Mouse (Mus musculus) gastrocnemius, postnatal 36 days (tissue): ENCODE data around the gene Nr2e1. TPM values are rescaled to one million over a fixed set of nuclear protein-coding genes. Genes with fewer than 3 reads are reported as not detected.

Source experiments
- DNase-seq, 2 experiments: peaks; one replicate each; pipeline ENCODE4 v3.0.0; 2022
- intact Hi-C: fragments of 180-260 bp; cut with DNase I; formaldehyde crosslinking; loops from one replicate; pipeline ENCODE4 v1.15.1; 2025
- total RNA-seq, 2 experiments: library from RNA; stranded (reverse); gene quantifications; 2 replicates each; pipeline ENCODE4 v1.2.3; 2021

Nr2e1 gene
- total RNA-seq, 2 experiments from 2014 or later = not detected

- DNase-seq = no peak
- intact Hi-C loops = no loop called here
These were observed 10.9 kb downstream of the Nr2e1 start for GRCm38 (mm10) chr10:42572567-42572966.

GRCm38 (mm10) chr10:42562272-42562671 lies 21.2 kb downstream of the Nr2e1 start:
- no peak for DNase-seq
- intact Hi-C loops = no loop called here

GRCm38 (mm10) chr10:42559581-42560200 lies 23.7 kb downstream of the Nr2e1 start:
- intact Hi-C loops = no loop called here
- no peak for DNase-seq

- DNase-seq = no peak
- intact Hi-C loops = no loop called here
These were observed 36.9 kb downstream of the Nr2e1 start for GRCm38 (mm10) chr10:42546507-42546906.

GRCm38 (mm10) chr10:42545707-42546503 lies 37.5 kb downstream of the Nr2e1 start:
- intact Hi-C loops = no loop called here
- no peak for DNase-seq

- DNase-seq = no peak
- intact Hi-C loops = no loop called here
These were observed 45.7 kb downstream of the Nr2e1 start for GRCm38 (mm10) chr10:42537571-42538316.

GRCm38 (mm10) chr10:42533836-42534453 lies 49.5 kb downstream of the Nr2e1 start:
- DNase-seq = no peak

GRCm38 (mm10) chr10:42525682-42526081 lies 57.8 kb downstream of the Nr2e1 start:
- intact Hi-C loops = no loop called here
- DNase-seq = no peak

More at GRCm38 (mm10) chr10:42533836-42534453, 49.5 kb downstream of the Nr2e1 start:
- intact Hi-C loops = no loop called here

- intact Hi-C loops = no loop called here
- DNase-seq = no peak
These were observed 59.8 kb downstream of the Nr2e1 start for GRCm38 (mm10) chr10:42523556-42524162.

- no peak for DNase-seq
- intact Hi-C loops = no loop called here
These were observed 60.5 kb downstream of the Nr2e1 start for GRCm38 (mm10) chr10:42522912-42523311.

GRCm38 (mm10) chr10:42521315-42521981 lies 62.0 kb downstream of the Nr2e1 start:
- DNase-seq = no peak
- intact Hi-C loops = no loop called here

- intact Hi-C loops = no loop called here
These were observed 65.1 kb downstream of the Nr2e1 start for GRCm38 (mm10) chr10:42518363-42518762.

GRCm38 (mm10) chr10:42514125-42514524 lies 69.3 kb downstream of the Nr2e1 start:
- intact Hi-C loops = no loop called here

More at GRCm38 (mm10) chr10:42518363-42518762, 65.1 kb downstream of the Nr2e1 start:
- no peak for DNase-seq

More at GRCm38 (mm10) chr10:42514125-42514524, 69.3 kb downstream of the Nr2e1 start:
- no peak for DNase-seq

Other genes starting within 250 kb of the Nr2e1 start
- gene Afg1l, start 105.1 kb downstream of the Nr2e1 start, total RNA-seq = 10 to 100 TPM in 1 of 2 experiments, 1 to 10 TPM in 1; 8.5 to 10.5 TPM
- 100 to 1,000 TPM; 140 to 160 TPM for gene Snx3, start 81.6 kb downstream of the Nr2e1 start, total RNA-seq
- 10 to 100 TPM; 19.3 to 19.5 TPM for gene Ostm1, start 190 bp upstream of the Nr2e1 start, total RNA-seq
- gene Sec63, start 177.9 kb upstream of the Nr2e1 start, total RNA-seq = 10 to 100 TPM; 19.0 to 19.8 TPM